Mouse (Mus musculus): ENCODE data around the gene Ptprn2. TPM values are rescaled to one million over a fixed set of nuclear protein-coding genes. Genes with fewer than 3 reads are reported as not detected.
A peak's percentile ranks its signal among the peaks of the same experiment; 100 is the strongest.

Gene Ptprn2
- polyA plus RNA-seq, 1 experiment = 63.0 TPM

GRCm38 (mm10) chr12:117159669-117160210 lies 674.2 kb downstream of the Ptprn2 start:
- DNase-seq (ENCODE audit: low read depth) = peak; percentile 28
- TF ChIP-seq CTCF (IDR thresholded peaks at IDR 0.05; ENCODE audit: borderline replicate concordance, extremely low read depth, insufficient read depth, insufficient read length) (no peak), POLR2A (IDR thresholded peaks at IDR 0.05; ENCODE audit: borderline replicate concordance, extremely low read depth, insufficient read depth, insufficient read length, poor library complexity, severe bottlenecking) (no peak)

DNA sequence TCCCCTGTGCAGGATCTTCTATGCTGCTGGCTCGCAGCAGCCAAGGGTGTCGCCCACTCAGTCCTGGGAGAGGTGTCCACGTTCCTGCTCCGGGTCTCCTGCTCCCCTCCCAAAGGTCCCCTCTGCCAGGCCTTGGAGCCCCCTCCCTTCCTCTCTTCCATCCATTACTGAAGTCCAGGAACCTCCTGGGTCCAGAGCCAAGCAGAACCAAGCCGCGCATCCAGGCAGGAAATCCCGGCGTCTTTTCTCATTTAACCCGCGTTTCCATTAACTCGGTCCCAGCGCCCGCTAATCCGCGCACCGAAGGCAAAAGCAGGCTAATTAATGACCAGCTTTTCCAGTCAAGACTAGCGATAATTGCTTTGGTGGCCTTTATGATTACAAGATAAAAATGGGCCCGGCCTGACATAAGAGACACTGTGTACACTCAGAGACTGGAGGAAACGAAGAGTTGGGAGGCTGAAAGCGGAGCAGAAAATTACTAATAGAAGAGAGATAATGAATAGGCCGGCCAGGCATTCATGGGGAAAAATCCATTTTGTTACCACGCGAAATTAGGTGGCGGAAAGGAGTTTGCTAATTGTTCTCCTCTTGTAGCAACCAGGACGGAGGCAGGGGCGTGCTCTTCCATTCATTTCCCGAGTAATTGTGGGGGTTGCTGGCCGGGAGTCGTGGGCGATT lies 674.8 kb downstream of the Ptprn2 start:
- peak; percentile 92 for DNase-seq (ENCODE audit: low read depth)
- TF ChIP-seq CTCF (IDR thresholded peaks at IDR 0.05; ENCODE audit: borderline replicate concordance, extremely low read depth, insufficient read depth, insufficient read length) (no peak), POLR2A (IDR thresholded peaks at IDR 0.05; ENCODE audit: borderline replicate concordance, extremely low read depth, insufficient read depth, insufficient read length, poor library complexity, severe bottlenecking) (no peak)

DNA sequence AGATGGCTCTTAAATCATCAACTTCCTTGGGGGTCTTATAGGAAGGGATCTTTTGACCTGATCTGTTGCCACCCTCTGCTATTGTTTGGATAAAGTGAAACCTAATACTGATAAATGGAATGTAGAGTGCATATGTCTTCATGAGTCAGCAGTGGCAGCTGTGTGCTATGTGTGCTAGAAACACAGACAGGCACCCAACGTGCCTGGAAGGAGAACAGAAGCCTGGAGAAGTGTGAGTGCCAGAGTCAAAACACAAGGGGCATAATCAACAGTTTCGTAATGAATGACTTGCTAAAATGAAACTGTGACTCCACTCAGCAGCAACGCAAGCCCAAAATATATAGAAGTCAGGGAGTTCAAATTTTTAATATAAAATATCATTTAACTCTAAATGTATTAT lies 676.7 kb downstream of the Ptprn2 start:
- DNase-seq (ENCODE audit: low read depth) = peak; percentile 68
- TF ChIP-seq CTCF (IDR thresholded peaks at IDR 0.05; ENCODE audit: borderline replicate concordance, extremely low read depth, insufficient read depth, insufficient read length) (no peak), POLR2A (IDR thresholded peaks at IDR 0.05; ENCODE audit: borderline replicate concordance, extremely low read depth, insufficient read depth, insufficient read length, poor library complexity, severe bottlenecking) (no peak)

GRCm38 (mm10) chr12:117163789-117164188 lies 678.3 kb downstream of the Ptprn2 start:
- no peak for TF ChIP-seq POLR2A (IDR thresholded peaks at IDR 0.05; ENCODE audit: borderline replicate concordance, extremely low read depth, insufficient read depth, insufficient read length, poor library complexity, severe bottlenecking)
- TF ChIP-seq CTCF (IDR thresholded peaks at IDR 0.05; ENCODE audit: borderline replicate concordance, extremely low read depth, insufficient read depth, insufficient read length) = no peak
- DNase-seq (ENCODE audit: low read depth) = peak; percentile 83

GRCm38 (mm10) chr12:117166266-117166665 lies 680.7 kb downstream of the Ptprn2 start:
- DNase-seq (ENCODE audit: low read depth) = no peak
- no peak for TF ChIP-seq CTCF (IDR thresholded peaks at IDR 0.05; ENCODE audit: borderline replicate concordance, extremely low read depth, insufficient read depth, insufficient read length)
- TF ChIP-seq POLR2A (IDR thresholded peaks at IDR 0.05; ENCODE audit: borderline replicate concordance, extremely low read depth, insufficient read depth, insufficient read length, poor library complexity, severe bottlenecking) = no peak

DNA sequence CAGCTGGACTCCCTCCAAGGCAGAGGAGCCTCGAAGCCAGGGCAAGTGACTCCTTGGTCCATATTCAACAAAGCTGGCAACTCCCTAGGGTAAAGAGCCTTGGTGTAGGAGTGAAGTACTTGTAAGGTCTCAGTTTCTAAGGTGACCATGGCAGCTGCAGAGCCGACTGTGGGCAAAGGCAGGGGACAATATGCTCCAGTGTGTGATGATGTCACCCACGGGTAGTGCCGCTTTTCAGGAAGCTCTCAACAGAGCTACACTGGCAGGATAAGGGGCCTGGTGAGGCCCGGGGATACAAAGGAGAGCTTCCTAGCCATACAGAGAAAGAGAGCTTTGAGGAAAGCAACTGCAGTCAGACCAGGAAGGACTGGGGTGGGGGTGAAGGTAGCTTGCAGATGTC lies 684.1 kb downstream of the Ptprn2 start:
- DNase-seq (ENCODE audit: low read depth) = peak; percentile 73

GRCm38 (mm10) chr12:117172529-117172884 lies 687.0 kb downstream of the Ptprn2 start:
- no peak for DNase-seq (ENCODE audit: low read depth)
- TF ChIP-seq POLR2A (IDR thresholded peaks at IDR 0.05; ENCODE audit: borderline replicate concordance, extremely low read depth, insufficient read depth, insufficient read length, poor library complexity, severe bottlenecking) (no peak), CTCF (IDR thresholded peaks at IDR 0.05; ENCODE audit: borderline replicate concordance, extremely low read depth, insufficient read depth, insufficient read length) (no peak)

More for the DNA sequence above, 684.1 kb downstream of the Ptprn2 start:
- TF ChIP-seq POLR2A (IDR thresholded peaks at IDR 0.05; ENCODE audit: borderline replicate concordance, extremely low read depth, insufficient read depth, insufficient read length, poor library complexity, severe bottlenecking) (no peak), CTCF (IDR thresholded peaks at IDR 0.05; ENCODE audit: borderline replicate concordance, extremely low read depth, insufficient read depth, insufficient read length) (no peak)

- TF ChIP-seq POLR2A (IDR thresholded peaks at IDR 0.05; ENCODE audit: borderline replicate concordance, extremely low read depth, insufficient read depth, insufficient read length, poor library complexity, severe bottlenecking) (no peak), CTCF (IDR thresholded peaks at IDR 0.05; ENCODE audit: borderline replicate concordance, extremely low read depth, insufficient read depth, insufficient read length) (no peak)
- DNase-seq (ENCODE audit: low read depth) = peak; percentile 88
These were observed 687.5 kb downstream of the Ptprn2 start for GRCm38 (mm10) chr12:117172885-117173529.

DNA sequence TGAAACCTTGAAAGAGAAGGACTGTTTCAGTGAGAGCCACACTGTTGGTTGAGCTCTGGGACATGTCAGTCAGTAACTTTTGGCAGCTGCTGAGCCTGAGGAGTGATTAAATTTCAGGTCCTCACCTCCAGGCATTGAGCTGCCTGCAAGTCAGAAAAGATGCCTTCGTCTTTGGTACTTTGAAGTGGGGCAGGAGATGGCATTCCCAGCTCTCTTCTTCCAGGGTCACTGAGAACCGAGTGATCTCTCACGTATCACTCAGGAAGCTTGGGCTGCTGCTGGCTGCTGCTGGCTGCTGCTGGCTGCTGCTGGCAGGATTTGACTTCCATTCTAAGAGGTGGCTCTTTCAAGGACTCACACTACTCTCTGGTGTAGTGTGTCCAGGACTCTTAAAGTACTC lies 688.7 kb downstream of the Ptprn2 start:
- peak; percentile 56 for DNase-seq (ENCODE audit: low read depth)
- TF ChIP-seq CTCF (IDR thresholded peaks at IDR 0.05; ENCODE audit: borderline replicate concordance, extremely low read depth, insufficient read depth, insufficient read length) (no peak), POLR2A (IDR thresholded peaks at IDR 0.05; ENCODE audit: borderline replicate concordance, extremely low read depth, insufficient read depth, insufficient read length, poor library complexity, severe bottlenecking) (no peak)

- peak; percentile 37 for DNase-seq (ENCODE audit: low read depth)
- no peak for TF ChIP-seq POLR2A (IDR thresholded peaks at IDR 0.05; ENCODE audit: borderline replicate concordance, extremely low read depth, insufficient read depth, insufficient read length, poor library complexity, severe bottlenecking)
These were observed 689.7 kb downstream of the Ptprn2 start for GRCm38 (mm10) chr12:117175072-117175681.

- TF ChIP-seq POLR2A (IDR thresholded peaks at IDR 0.05; ENCODE audit: borderline replicate concordance, extremely low read depth, insufficient read depth, insufficient read length, poor library complexity, severe bottlenecking) (no peak), CTCF (IDR thresholded peaks at IDR 0.05; ENCODE audit: borderline replicate concordance, extremely low read depth, insufficient read depth, insufficient read length) (no peak)
- DNase-seq (ENCODE audit: low read depth) = peak; percentile 84
These were observed 690.8 kb downstream of the Ptprn2 start for GRCm38 (mm10) chr12:117176259-117176823.
